Mouse (Mus musculus): ENCODE results near the gene Srrm4. TPM values are rescaled to one million over a fixed set of nuclear protein-coding genes. Genes with fewer than 3 reads are reported as not detected.

Srrm4 gene
- polyA plus RNA-seq, 1 experiment from 2014 or later = 0.42 TPM

Other genes with a start within 250 kb of the Srrm4 start
- 4.8 and 8.0 TPM in 2 replicates for gene Hspb8, start 169.0 kb downstream of the Srrm4 start, polyA plus RNA-seq (2015; fragmentation: Nextera tagmentation; extraction: Ambion mirVana)

Measured in kidney, embryonic 15.5 days (tissue).